Mouse (Mus musculus) neural tube, embryonic 14.5 days (tissue): Measurements from ENCODE around the gene Osbpl2. TPM values are rescaled to one million over a fixed set of nuclear protein-coding genes. Genes with fewer than 3 reads are reported as not detected.
A peak's percentile ranks its signal among the peaks of the same experiment; 100 is the strongest.

Experiments
- ATAC-seq: fragments of 200-750 bp; cut with Nextera tagmentation; 2 replicates; pipeline ENCODE4 v1.8.0; 2017; ENCODE audit warnings: low read depth, mild to moderate bottlenecking, moderate TSS enrichment, moderate library complexity
- H3K27ac ChIP-seq: fragments of 300-500 bp; sonication (generic); 2 replicates; pipeline ENCODE4 v1.5.1; 2014; ENCODE audit warnings: low read depth, mild to moderate bottlenecking, control low read depth, low read length, moderate library complexity, mixed read lengths
- H3K27me3 ChIP-seq: fragments of 300-500 bp; sonication (generic); 2 replicates; pipeline ENCODE4 v1.6.1; 2014; ENCODE audit warnings: low read length; ENCODE audit not compliant: control insufficient read depth, insufficient read depth
- H3K36me3 ChIP-seq: fragments of 300-500 bp; sonication (generic); 2 replicates; pipeline ENCODE4 v1.6.1; 2014; ENCODE audit warnings: low read length, mixed read lengths; ENCODE audit not compliant: control insufficient read depth, insufficient read depth
- H3K4me1 ChIP-seq: fragments of 300-500 bp; sonication (generic); 2 replicates; pipeline ENCODE4 v1.6.1; 2014; ENCODE audit warnings: low read length; ENCODE audit not compliant: control insufficient read depth, insufficient read depth
- H3K4me2 ChIP-seq: fragments of 300-500 bp; sonication (generic); 2 replicates; pipeline ENCODE4 v1.6.1; 2014; ENCODE audit warnings: mild to moderate bottlenecking, low read depth, low read length, control low read depth
- H3K4me3 ChIP-seq: fragments of 300-500 bp; sonication (generic); 2 replicates; pipeline ENCODE4 v1.5.1; 2014; ENCODE audit warnings: low read depth, low read length, control low read depth, mixed read lengths
- H3K9ac ChIP-seq: fragments of 300-500 bp; sonication (generic); replicated peaks from 2 replicates; pipeline ENCODE4 v1.6.1; 2014; ENCODE audit warnings: low read depth, mild to moderate bottlenecking, control low read depth, low read length, mixed read lengths
- H3K9me3 ChIP-seq: fragments of 300-500 bp; sonication (generic); 2 replicates; pipeline ENCODE4 v1.6.1; 2016; ENCODE audit warnings: low read length; ENCODE audit not compliant: control insufficient read depth
- WGBS: fragments of 180-500 bp; shearing (Covaris S2); extraction: QIAGEN DNeasy Blood & Tissue Kit; methylation state at CpG from one replicate; pipeline ENCODE4 v1.1.7; 2014; 5-methylcytosine and 5-hydroxymethylcytosine counted together
- polyA plus RNA-seq: library from polyadenylated mRNA; unstranded; fragments of >200 nt; fragmentation: Nextera tagmentation; extraction: Ambion mirVana; gene quantifications from 2 replicates; pipeline ENCODE4 v1.2.1, GENCODE M21; 2014

The Osbpl2 gene
- polyA plus RNA-seq, 1 experiment from 2014 or later: 78.2 TPM

- no peak overlapping the region for H3K27ac ChIP-seq
- no peak overlapping the region for H3K4me2 ChIP-seq
- H3K4me3 ChIP-seq: no peak overlapping the region
- no peak for ATAC-seq
- no peaks in the 10 kb centered on the region for H3K36me3 ChIP-seq
- no peak overlapping the region for H3K9ac ChIP-seq
- H3K4me1 ChIP-seq: no peaks in the 10 kb centered on the region
- no peaks in the 10 kb centered on the region for H3K9me3 ChIP-seq
- WGBS: 99% methylated on average over 4 of the region's 4 CpGs
- no peaks in the 10 kb centered on the region for H3K27me3 ChIP-seq
These were observed 14.1 kb downstream of the Osbpl2 start for GRCm38 (mm10) chr2:180133231-180133630.

GRCm38 (mm10) chr2:180133911-180134310 lies 14.8 kb downstream of the Osbpl2 start:
- H3K27ac ChIP-seq: no peak overlapping the region
- H3K4me2 ChIP-seq: no peak overlapping the region
- no peak overlapping the region for H3K4me3 ChIP-seq
- H3K27me3 ChIP-seq: no peaks in the 10 kb centered on the region
- H3K4me1 ChIP-seq: no peaks in the 10 kb centered on the region
- no peak overlapping the region for H3K9ac ChIP-seq
- WGBS: 82% methylated on average over 3 of the region's 3 CpGs
- H3K9me3 ChIP-seq: no peaks in the 10 kb centered on the region
- H3K36me3 ChIP-seq: no peaks in the 10 kb centered on the region
- ATAC-seq: no peak

DNA sequence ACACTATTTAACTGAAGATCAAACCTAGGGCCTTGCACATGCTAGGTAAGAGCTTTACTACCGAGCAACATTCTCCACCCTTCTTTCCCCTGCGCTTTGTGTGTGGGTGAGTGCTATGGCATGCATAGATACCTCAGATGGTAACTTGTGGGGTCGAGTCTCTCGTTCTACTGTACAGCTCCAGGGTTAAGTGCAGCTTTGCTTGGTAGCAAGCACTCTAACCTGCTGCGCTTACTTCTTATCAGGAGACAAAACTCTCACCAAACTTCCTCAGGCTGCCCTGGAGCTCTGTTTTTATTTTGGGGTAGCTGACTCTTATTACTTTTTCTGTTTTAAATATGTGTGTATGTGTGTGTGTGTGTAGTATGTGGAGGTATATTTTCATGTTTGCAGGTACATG lies 16.3 kb downstream of the Osbpl2 start:
- WGBS: 85% methylated on average over 5 of the region's 5 CpGs
- no peaks in the 10 kb centered on the region; the same call in 1 of the 2 replicates for H3K36me3 ChIP-seq
- no peak overlapping the region for H3K9ac ChIP-seq
- no peaks in the 10 kb centered on the region for H3K27me3 ChIP-seq
- no peaks in the 10 kb centered on the region for H3K9me3 ChIP-seq
- H3K27ac ChIP-seq: no peak overlapping the region
- H3K4me1 ChIP-seq: no peaks in the 10 kb centered on the region
- ATAC-seq: no peak
- H3K4me3 ChIP-seq: no peak overlapping the region
- no peak overlapping the region for H3K4me2 ChIP-seq

GRCm38 (mm10) chr2:180146091-180146490 lies 27.0 kb downstream of the Osbpl2 start:
- Histone ChIP-seq H3K9me3 (no peaks in the 10 kb centered on the region), H3K9ac (no peak overlapping the region), H3K4me1 (no peaks in the 10 kb centered on the region), H3K4me2 (no peak overlapping the region), H3K4me3 (no peak overlapping the region), H3K27ac (no peak overlapping the region), H3K27me3 (no peaks in the 10 kb centered on the region), H3K36me3 (peaks cover 42% of the 10 kb centered on the region)
- no peak for ATAC-seq
- WGBS: 84% methylated on average over 2 of the region's 2 CpGs

- Histone ChIP-seq H3K4me2 (no peak overlapping the region), H3K27me3 (no peaks in the 10 kb centered on the region), H3K27ac (no peak overlapping the region), H3K4me3 (no peak overlapping the region), H3K4me1 (no peaks in the 10 kb centered on the region), H3K9me3 (no peaks in the 10 kb centered on the region), H3K9ac (no peak overlapping the region), H3K36me3 (peaks cover 44% of the 10 kb centered on the region)
- no peak for ATAC-seq
- 88% methylated on average over 6 of the region's 6 CpGs for WGBS
These were observed 28.3 kb downstream of the Osbpl2 start for GRCm38 (mm10) chr2:180147379-180147778.

- no peak for ATAC-seq
- H3K9ac ChIP-seq: no peak overlapping the region
- H3K36me3 ChIP-seq: peaks cover 51% of the 10 kb centered on the region
- H3K27ac ChIP-seq: no peak overlapping the region
- no peak overlapping the region for H3K4me2 ChIP-seq
- H3K27me3 ChIP-seq: no peaks in the 10 kb centered on the region
- no peak overlapping the region for H3K4me3 ChIP-seq
- H3K9me3 ChIP-seq: no peaks in the 10 kb centered on the region
- WGBS: 93% methylated on average over 9 of the region's 9 CpGs
- no peaks in the 10 kb centered on the region for H3K4me1 ChIP-seq
These were observed 29.4 kb downstream of the Osbpl2 start for GRCm38 (mm10) chr2:180148551-180148950.

DNA sequence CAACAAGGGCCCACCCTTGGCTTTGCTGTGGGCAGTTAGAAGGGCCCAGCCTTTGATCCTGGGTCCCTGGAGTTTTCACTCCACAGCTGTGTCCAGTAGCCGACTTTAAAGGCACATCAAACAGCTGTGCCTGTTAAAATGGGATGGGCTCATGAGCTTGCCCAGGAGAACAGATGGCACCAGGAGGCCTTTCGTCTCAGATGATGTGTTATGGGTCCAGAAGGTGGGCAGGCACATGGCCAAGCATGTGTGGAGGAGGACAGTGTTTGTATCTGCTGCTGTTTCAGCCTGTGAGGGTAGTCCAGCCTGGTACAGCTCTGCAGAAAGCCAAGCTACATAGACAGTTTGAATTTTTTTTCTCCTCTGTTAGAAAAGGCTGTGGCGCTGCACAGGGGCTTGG lies 35.7 kb downstream of the Osbpl2 start:
- Histone ChIP-seq H3K9ac (no peak overlapping the region), H3K36me3 (peaks cover 66% of the 10 kb centered on the region), H3K4me1 (no peaks in the 10 kb centered on the region), H3K27me3 (no peaks in the 10 kb centered on the region), H3K4me3 (no peak overlapping the region), H3K27ac (0 out of 2 replicates have a peak overlapping the region, but pooled peaks have one; percentile 5), H3K4me2 (no peak overlapping the region), H3K9me3 (no peaks in the 10 kb centered on the region)
- no peak for ATAC-seq
- 57% methylated on average over 3 of the region's 3 CpGs for WGBS

GRCm38 (mm10) chr2:180158627-180159026 lies 39.5 kb downstream of the Osbpl2 start:
- no peaks in the 10 kb centered on the region for H3K9me3 ChIP-seq
- no peak for ATAC-seq
- H3K4me2 ChIP-seq: no peak overlapping the region
- peaks cover 61% of the 10 kb centered on the region for H3K36me3 ChIP-seq
- H3K27me3 ChIP-seq: no peaks in the 10 kb centered on the region
- no peaks in the 10 kb centered on the region for H3K4me1 ChIP-seq
- no peak overlapping the region for H3K4me3 ChIP-seq
- H3K9ac ChIP-seq: no peak overlapping the region
- WGBS: 89% methylated on average over 3 of the region's 3 CpGs
- H3K27ac ChIP-seq: no peak overlapping the region

GRCm38 (mm10) chr2:180165855-180166254 lies 46.7 kb downstream of the Osbpl2 start:
- H3K4me3 ChIP-seq: no peak overlapping the region
- peaks cover 18% of the 10 kb centered on the region for H3K36me3 ChIP-seq
- H3K27me3 ChIP-seq: no peaks in the 10 kb centered on the region
- H3K4me2 ChIP-seq: no peak overlapping the region
- 67% methylated on average over 2 of the region's 2 CpGs for WGBS
- H3K9me3 ChIP-seq: no peaks in the 10 kb centered on the region
- H3K9ac ChIP-seq: no peak overlapping the region
- no peaks in the 10 kb centered on the region for H3K4me1 ChIP-seq
- ATAC-seq: no peak
- no peak overlapping the region for H3K27ac ChIP-seq

GRCm38 (mm10) chr2:180166869-180167268 lies 47.8 kb downstream of the Osbpl2 start:
- no peak overlapping the region for H3K4me3 ChIP-seq
- 88% methylated on average over 2 of the region's 2 CpGs for WGBS
- ATAC-seq: no peak

More at GRCm38 (mm10) chr2:180166869-180167268, 47.8 kb downstream of the Osbpl2 start:
- no peak overlapping the region for H3K4me2 ChIP-seq
- no peaks in the 10 kb centered on the region for H3K4me1 ChIP-seq
- no peak overlapping the region for H3K27ac ChIP-seq
- H3K36me3 ChIP-seq: peaks cover 15% of the 10 kb centered on the region; the same call in 1 of the 2 replicates
- no peak overlapping the region for H3K9ac ChIP-seq
- no peaks in the 10 kb centered on the region for H3K9me3 ChIP-seq
- no peaks in the 10 kb centered on the region for H3K27me3 ChIP-seq
